Mouse (Mus musculus): ENCODE data around the gene Tmem131.

- TF ChIP-seq CTCF (IDR thresholded peaks at IDR 0.05; ENCODE audit: insufficient read depth, low read depth, low read length) = no peak
- TF ChIP-seq POLR2A (IDR thresholded peaks at IDR 0.05; ENCODE audit: insufficient read depth, low read depth, low read length) = no peak
These were observed 33.1 kb downstream of the Tmem131 start for GRCm38 (mm10) chr1:36910397-36910796.
